Mouse (Mus musculus) small intestine, adult 2 months (tissue): ENCODE data around the gene Dnaaf5.

Experiments
- CTCF ChIP-seq: fragments of 200-500 bp; IDR thresholded peaks from 2 replicates; pipeline ENCODE4 v1.5.1; 2012; ENCODE audit warnings: low read depth, mild to moderate bottlenecking, control low read depth, inconsistent platforms, low read length, moderate library complexity, mixed read lengths; ENCODE audit not compliant: insufficient replicate concordance, insufficient read length; ENCODE audit errors: extremely low read depth
- POLR2A ChIP-seq: fragments of 200-500 bp; IDR thresholded peaks from 2 replicates; pipeline ENCODE4 v1.6.1; 2012; ENCODE audit warnings: low read depth, mild to moderate bottlenecking, control low read depth, inconsistent platforms, low read length, moderate library complexity

- TF ChIP-seq CTCF (no peak), POLR2A (no peak)
These were observed 3.4 kb upstream of the Dnaaf5 start for GRCm38 (mm10) chr5:139146476-139147075.
